Mouse (Mus musculus) E14TG2a.4 (cell line): ENCODE data around the gene Smox.

ENCODE experiments used
- CTCF ChIP-seq: conservative IDR thresholded peaks from 2 replicates; pipeline ENCODE4 v1.5.1; 2014; ENCODE audit warnings: low read length
- NANOG ChIP-seq: IDR thresholded peaks from 2 replicates; pipeline ENCODE4 v1.6.1; 2014; ENCODE audit warnings: borderline replicate concordance, low read length, mixed read lengths
- POU5F1 ChIP-seq: IDR thresholded peaks from 2 replicates; pipeline ENCODE4 v1.6.1; 2014; ENCODE audit warnings: low read length, borderline replicate concordance

GRCm38 (mm10) chr2:131484182-131484581 lies 7.1 kb upstream of the Smox start:
- TF ChIP-seq CTCF (no peak), NANOG (no peak), POU5F1 (no peak)
